Mouse (Mus musculus): ENCODE data around the gene Olfr782.

DNA sequence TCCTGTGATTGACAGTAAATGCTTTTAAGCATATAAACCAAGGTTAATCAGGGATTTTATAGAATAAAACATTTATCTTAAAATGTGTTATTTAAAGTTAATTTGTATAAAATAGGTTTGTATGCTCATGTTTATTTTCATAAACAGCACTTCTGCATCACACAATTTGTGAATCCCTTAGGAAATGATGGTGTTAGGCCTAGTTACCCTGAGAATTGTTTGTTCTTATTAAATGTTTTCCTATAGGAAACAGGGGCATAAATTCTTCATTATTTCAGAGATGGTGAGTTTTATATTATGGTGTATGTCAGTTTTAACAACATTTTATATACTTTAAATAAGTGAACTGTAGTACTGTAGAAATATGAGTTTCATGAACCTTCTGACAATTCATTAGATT is 35.1 kb downstream of the Olfr782 start, which contains the start of gene Olfr784:
- TF ChIP-seq CTCF (IDR thresholded peaks at IDR 0.05; ENCODE audit: extremely low read depth, insufficient read length, insufficient replicate concordance, low read depth, low read length): no peak
- no peak for TF ChIP-seq POLR2A (IDR thresholded peaks at IDR 0.05; ENCODE audit: low read depth, low read length)
